10 mouse cellular contexts compared by ENCODE assay signal in genomic region chr5:12541268-12541667, GRCm38 (mm10).
DNase-seq lines count a peak whose midpoint lies in the region; ATAC-seq and TF ChIP-seq lines count a peak whose summit lies in the region.
"Had no signal": no experiment of that assay in that cellular context is flagged by ENCODE, and none has a peak within 500 bp of the region (broad histone marks: within the 10 kb centered on the region; RNA-seq: fewer than 3 reads in every experiment).

No protein-coding gene starts in this region.

- H3K4me2 ChIP-seq in kidney, embryonic 16.5 days (replicated peaks; ENCODE audit: low read depth, low read length), result no peak overlapping the region
- no peak overlapping the region for H3K4me2 ChIP-seq in hindbrain, embryonic 15.5 days

- peak; percentile 18 for TF ChIP-seq CTCF in E14TG2a.4 (conservative IDR thresholded peaks at IDR 0.05; ENCODE audit: low read length)

- no peak overlapping the region for H3K9ac ChIP-seq in kidney, embryonic 16.5 days (replicated peaks; ENCODE audit: low read length)
- H3K9ac ChIP-seq in hindbrain, embryonic 15.5 days, result no peak overlapping the region
- H3K9ac ChIP-seq: liver, embryonic 14.5 days had no signal

- H3K27me3 ChIP-seq in kidney, embryonic 16.5 days (ENCODE audit: insufficient read depth, low read length), result no peaks in the 10 kb centered on the region
- no peaks in the 10 kb centered on the region for H3K27me3 ChIP-seq in E14TG2a.4 (ENCODE audit: insufficient read depth, low read length)
- no peaks in the 10 kb centered on the region for H3K27me3 ChIP-seq in hindbrain, embryonic 15.5 days

- H3K27ac ChIP-seq in kidney, embryonic 16.5 days (ENCODE audit: low read length), result no peak overlapping the region
- H3K27ac ChIP-seq in hindbrain, embryonic 15.5 days (replicated peaks), result no peak overlapping the region
- H3K27ac ChIP-seq: liver, embryonic 14.5 days had no signal

- no peak overlapping the region for H3K4me3 ChIP-seq in kidney, embryonic 16.5 days (ENCODE audit: low read length)
- H3K4me3 ChIP-seq in E14TG2a.4 (replicated peaks; ENCODE audit: low read length), result no peak overlapping the region
- no peak overlapping the region for H3K4me3 ChIP-seq in hindbrain, embryonic 15.5 days

- 39% methylated on average over 2 of the region's 2 CpGs for WGBS in kidney, embryonic 16.5 days
- 26% methylated on average over 2 of the region's 2 CpGs for WGBS in hindbrain, embryonic 15.5 days

- peak; percentile 8 for DNase-seq in adrenal gland, postnatal 10 days
- no peak for DNase-seq in adrenal gland, postnatal 4 days (ENCODE audit: low spot score in 2 of 2)
- DNase-seq in kidney, postnatal 10 days, result peak; percentile 31
- no peak for DNase-seq in testis, postnatal 14 days (ENCODE audit: low spot score)
- DNase-seq in ovary, postnatal 10 days (ENCODE audit: low spot score), result no peak
- DNase-seq: spleen, adult 18-20 months had no signal

- H3K36me3 ChIP-seq in kidney, embryonic 16.5 days (ENCODE audit: insufficient read depth, low read length), result no peaks in the 10 kb centered on the region
- H3K36me3 ChIP-seq in E14TG2a.4 (ENCODE audit: insufficient read depth, low read length), result no peaks in the 10 kb centered on the region
- H3K36me3 ChIP-seq in hindbrain, embryonic 15.5 days, result no peaks in the 10 kb centered on the region

- no peaks in the 10 kb centered on the region for H3K9me3 ChIP-seq in kidney, embryonic 16.5 days (ENCODE audit: low read length)
- H3K9me3 ChIP-seq in E14TG2a.4 (ENCODE audit: low read length), result no peaks in the 10 kb centered on the region
- no peaks in the 10 kb centered on the region for H3K9me3 ChIP-seq in hindbrain, embryonic 15.5 days

- H3K4me1 ChIP-seq in kidney, embryonic 16.5 days (ENCODE audit: insufficient read depth, low read length), result no peaks in the 10 kb centered on the region
- H3K4me1 ChIP-seq in E14TG2a.4 (replicated peaks; ENCODE audit: low read depth, low read length), result no peaks in the 10 kb centered on the region
- no peaks in the 10 kb centered on the region for H3K4me1 ChIP-seq in hindbrain, embryonic 15.5 days (replicated peaks)

- no peak for ATAC-seq in kidney, embryonic 16.5 days (ENCODE audit: low FRiP score, low TSS enrichment)
- 0 out of 2 replicates have a peak, but pooled peaks have one; percentile 48 for ATAC-seq in hindbrain, embryonic 15.5 days (ENCODE audit: low FRiP score, low read depth)

Comparison
In these comparisons a context has a peak if more than half of its experiments do, and no peak if none do; other contexts are left out.
1. DNase-seq: peak in adrenal gland, postnatal 10 days (single experiment) and kidney, postnatal 10 days (single experiment); none in adrenal gland, postnatal 4 days (0 of 2), testis, postnatal 14 days (single experiment) and ovary, postnatal 10 days (single experiment).